Mouse (Mus musculus): ENCODE measurements at regions not wholly inside any gene's neighbourhood (a gene's known extent, or its start where the extent isn't known, plus 50 kb on each side); places are given as distances from the start of the nearest gene placed in this dataset.

DNA sequence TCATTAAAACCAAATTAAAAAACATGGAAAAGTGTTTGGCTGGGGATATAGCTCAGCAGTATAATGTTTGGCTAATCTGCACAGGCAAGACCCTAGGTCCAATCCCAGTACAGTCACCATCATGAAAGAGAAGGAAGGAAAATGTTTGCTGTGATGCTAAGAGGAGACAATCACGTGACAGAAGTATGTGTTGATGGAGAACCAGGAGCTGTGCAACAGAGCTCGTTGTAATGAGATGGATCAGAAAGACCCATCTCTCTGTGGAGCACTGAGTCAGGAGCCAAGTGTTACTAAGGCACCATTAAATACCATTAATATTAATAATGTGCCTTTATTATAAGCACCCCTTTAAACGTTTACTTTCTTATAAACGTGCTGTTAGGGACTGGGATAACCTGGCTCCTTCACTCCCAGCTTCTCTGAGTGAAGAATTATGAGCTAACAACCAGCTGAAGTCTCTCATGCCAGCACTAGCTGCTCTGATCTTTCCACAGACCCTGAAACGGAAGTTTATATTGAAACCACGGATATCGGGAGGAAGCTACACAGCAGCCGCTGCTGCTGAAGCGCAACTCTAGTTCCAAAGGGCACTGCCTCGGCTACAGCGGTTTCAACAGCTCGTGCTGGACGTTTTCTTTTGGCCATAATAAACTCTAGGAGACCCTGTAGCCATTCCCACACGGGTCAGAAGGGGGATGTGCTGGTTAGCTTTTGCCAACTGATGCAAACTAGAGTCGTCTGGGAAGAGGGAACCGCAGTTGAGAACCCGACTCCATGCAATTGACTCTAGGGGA, 167.7 kb downstream of the Tex36 start:
- no peak overlapping the region for H3K4me3 ChIP-seq
- no peak for ATAC-seq
- H3K36me3 ChIP-seq: no peaks in the 10 kb centered on the region
- H3K27me3 ChIP-seq (replicated peaks): no peaks in the 10 kb centered on the region
- H3K27ac ChIP-seq: no peak overlapping the region
- no peaks in the 10 kb centered on the region for H3K9me3 ChIP-seq (replicated peaks)
- no peak overlapping the region for H3K9ac ChIP-seq
- 49% methylated on average over 17 of the region's 17 CpGs for WGBS (ENCODE audit: insufficient replicate concordance)
- H3K4me2 ChIP-seq: no peak overlapping the region
- H3K4me1 ChIP-seq: no peaks in the 10 kb centered on the region; the same call in 1 of the 2 replicates

DNA sequence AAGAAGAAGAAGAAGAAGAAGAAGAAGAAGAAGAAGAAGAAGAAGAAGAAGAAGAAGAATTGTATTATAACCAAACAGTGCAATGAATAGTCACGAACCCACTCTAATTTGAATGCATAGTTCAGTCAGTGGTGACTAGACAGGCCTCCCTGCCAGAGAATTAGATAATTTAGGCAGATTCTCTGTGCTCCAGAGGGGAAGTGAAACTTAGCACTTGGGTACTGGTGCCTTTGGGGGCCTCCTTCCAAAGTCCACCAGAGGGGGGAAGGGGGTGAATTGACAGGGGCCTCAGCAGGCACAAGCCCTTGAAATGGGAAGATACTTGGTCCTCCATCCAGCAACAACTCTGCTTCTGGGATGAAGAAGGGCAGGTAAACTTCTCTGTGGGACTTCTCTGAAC, 169.6 kb downstream of the Tex36 start:
- WGBS (ENCODE audit: insufficient replicate concordance): 55% methylated on average over 1 of the region's 1 CpGs
- no peaks in the 10 kb centered on the region for H3K36me3 ChIP-seq
- no peak overlapping the region for H3K9ac ChIP-seq
- no peak overlapping the region for H3K4me3 ChIP-seq
- no peak for ATAC-seq
- no peaks in the 10 kb centered on the region for H3K9me3 ChIP-seq (replicated peaks)
- no peaks in the 10 kb centered on the region for H3K27me3 ChIP-seq (replicated peaks)
- H3K27ac ChIP-seq: no peak overlapping the region
- no peaks in the 10 kb centered on the region; the same call in 1 of the 2 replicates for H3K4me1 ChIP-seq
- H3K4me2 ChIP-seq: no peak overlapping the region

DNA sequence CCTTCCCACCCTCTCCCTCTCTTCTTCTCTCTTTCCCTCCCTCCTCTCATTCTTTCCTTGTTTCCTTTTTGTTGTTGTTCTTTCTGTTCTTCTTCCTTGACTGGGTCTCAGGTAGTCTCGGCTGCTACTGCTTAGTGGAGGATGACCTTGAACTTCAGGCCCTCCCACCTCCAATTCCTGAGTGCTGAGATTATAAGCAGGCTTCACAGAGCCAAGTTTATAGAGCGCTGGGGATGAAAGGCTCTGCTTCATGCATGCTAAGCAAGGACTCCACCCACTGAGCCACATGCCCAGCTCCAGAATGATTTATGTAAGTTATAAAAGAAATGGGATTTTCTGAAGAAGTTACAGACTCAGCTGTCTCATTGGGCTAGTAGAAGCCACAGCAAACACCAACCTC, 199.9 kb downstream of the Tex36 start:
- no peak for ATAC-seq
- WGBS (ENCODE audit: insufficient replicate concordance): 61% methylated on average over 2 of the region's 2 CpGs

DNA sequence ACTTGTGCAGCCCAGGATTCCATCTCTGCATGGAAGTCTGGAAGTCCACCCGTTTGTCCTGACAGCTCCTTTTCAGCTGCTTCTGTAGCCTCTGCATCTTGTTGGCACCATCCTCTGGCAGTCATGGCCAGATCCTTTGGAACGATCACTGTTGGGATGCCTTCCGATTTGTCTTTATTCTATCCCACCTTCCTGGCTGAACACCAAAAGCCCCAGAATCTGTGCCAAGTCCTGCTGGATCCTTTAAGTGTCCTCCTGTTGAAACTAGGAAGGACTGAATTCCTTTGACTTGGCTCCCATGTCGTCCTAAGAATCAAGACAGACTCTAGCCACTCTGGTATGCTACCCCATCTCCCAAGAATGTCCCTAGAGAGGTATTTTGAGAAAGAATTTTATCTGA, 201.3 kb downstream of the Tex36 start:
- H3K27me3 ChIP-seq (replicated peaks): no peaks in the 10 kb centered on the region
- H3K4me2 ChIP-seq: no peak overlapping the region
- no peaks in the 10 kb centered on the region for H3K4me1 ChIP-seq
- ATAC-seq: no peak
- WGBS (ENCODE audit: insufficient replicate concordance): 67% methylated on average over 4 of the region's 4 CpGs
- no peaks in the 10 kb centered on the region for H3K9me3 ChIP-seq (replicated peaks)
- no peaks in the 10 kb centered on the region for H3K36me3 ChIP-seq
- H3K9ac ChIP-seq: no peak overlapping the region
- H3K27ac ChIP-seq: no peak overlapping the region
- H3K4me3 ChIP-seq: no peak overlapping the region

More for the DNA sequence above, 199.9 kb downstream of the Tex36 start:
- Histone ChIP-seq H3K9me3 (replicated peaks) (no peaks in the 10 kb centered on the region), H3K4me2 (no peak overlapping the region), H3K4me3 (no peak overlapping the region), H3K27ac (no peak overlapping the region), H3K9ac (no peak overlapping the region), H3K27me3 (replicated peaks) (no peaks in the 10 kb centered on the region), H3K36me3 (no peaks in the 10 kb centered on the region), H3K4me1 (no peaks in the 10 kb centered on the region)

DNA sequence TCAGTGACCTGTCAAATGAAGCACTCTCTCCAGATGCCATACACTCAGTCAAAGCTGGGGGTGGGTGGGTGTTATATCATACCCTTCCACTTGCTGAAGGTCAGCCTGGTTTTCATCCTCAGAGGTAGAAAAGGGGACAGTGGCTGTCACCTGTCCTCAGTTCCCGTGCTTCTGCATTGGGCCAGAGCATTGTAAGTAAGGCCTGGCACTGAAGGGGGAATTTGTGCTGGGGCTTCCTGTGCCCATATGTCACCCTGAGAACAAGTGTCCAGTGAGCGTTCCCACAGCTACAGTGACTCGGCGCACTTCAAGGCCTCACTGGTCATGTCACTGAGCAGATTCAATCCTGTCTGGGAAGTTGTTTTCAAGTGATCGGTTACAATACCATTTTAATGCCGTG, 213.2 kb downstream of the Tex36 start:
- no peaks in the 10 kb centered on the region for H3K36me3 ChIP-seq
- no peak overlapping the region for H3K4me3 ChIP-seq
- no peaks in the 10 kb centered on the region for H3K27me3 ChIP-seq (replicated peaks)
- 68% methylated on average over 6 of the region's 6 CpGs for WGBS (ENCODE audit: insufficient replicate concordance)
- H3K9ac ChIP-seq: no peak overlapping the region
- no peak overlapping the region for H3K4me2 ChIP-seq
- no peaks in the 10 kb centered on the region for H3K9me3 ChIP-seq (replicated peaks)
- no peak for ATAC-seq
- H3K4me1 ChIP-seq: no peaks in the 10 kb centered on the region
- H3K27ac ChIP-seq: no peak overlapping the region

DNA sequence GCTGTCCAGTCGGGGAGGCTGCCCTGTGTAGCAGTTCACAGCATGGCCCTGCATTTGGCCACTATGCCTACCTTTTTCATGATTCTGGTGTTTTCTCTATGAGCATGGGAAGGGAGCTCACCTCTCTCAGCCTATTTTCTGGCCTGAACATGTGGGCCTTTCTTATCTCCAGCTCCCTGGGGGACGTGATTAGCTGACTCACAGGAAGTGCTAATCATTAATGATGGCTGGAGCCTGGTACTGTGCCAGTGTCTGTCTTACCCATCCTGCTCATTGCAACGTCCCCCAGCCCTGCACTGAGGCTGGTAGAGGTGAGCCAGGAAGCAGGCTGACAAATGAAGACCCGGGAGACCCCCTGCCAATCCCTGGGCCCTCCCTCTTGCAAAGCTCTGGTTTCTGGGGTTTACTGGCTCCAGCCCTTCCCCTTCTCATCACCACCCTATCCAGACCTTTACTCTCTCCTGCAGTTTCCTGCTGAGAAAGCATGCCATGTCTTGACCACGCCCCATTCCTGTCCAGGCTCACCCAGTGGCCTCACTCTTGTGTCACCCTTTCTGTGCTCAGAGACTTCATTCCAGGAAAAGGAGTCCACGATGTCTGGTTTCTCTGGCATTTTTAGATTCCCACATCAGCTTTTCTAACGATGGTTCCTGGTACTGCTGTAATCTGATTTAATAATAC, 219.8 kb downstream of the Tex36 start:
- no peak for ATAC-seq
- 28% methylated on average over 7 of the region's 7 CpGs for WGBS (ENCODE audit: insufficient replicate concordance)
- Histone ChIP-seq H3K4me1 (0 out of 2 replicates have a peak, but pooled peaks cover 4% of the 10 kb centered on the region), H3K4me3 (no peak overlapping the region), H3K9ac (no peak overlapping the region), H3K27me3 (replicated peaks) (no peaks in the 10 kb centered on the region), H3K9me3 (replicated peaks) (no peaks in the 10 kb centered on the region), H3K27ac (no peak overlapping the region), H3K4me2 (no peak overlapping the region), H3K36me3 (no peaks in the 10 kb centered on the region)

DNA sequence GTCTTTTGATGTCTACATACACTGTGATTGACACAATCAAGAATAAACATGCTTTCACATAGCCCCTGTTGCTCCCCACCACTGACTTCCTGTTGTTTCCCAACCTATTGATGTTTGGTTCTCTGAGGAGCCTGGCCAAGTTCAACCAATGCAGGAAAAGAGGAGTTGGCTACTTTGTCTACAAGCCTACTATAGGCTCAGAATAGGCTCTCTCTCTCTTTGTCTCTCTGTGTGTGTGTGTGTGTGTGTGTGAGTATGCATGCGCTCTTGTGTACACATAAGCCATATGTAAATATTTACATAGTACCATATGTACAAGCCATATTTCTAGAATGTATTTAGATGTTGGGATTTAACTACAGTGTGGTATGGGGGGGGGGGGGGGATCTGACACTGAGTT, 222.6 kb downstream of the Tex36 start:
- H3K27me3 ChIP-seq (replicated peaks): no peaks in the 10 kb centered on the region
- no peak overlapping the region for H3K9ac ChIP-seq
- no peak overlapping the region for H3K4me2 ChIP-seq
- no peak for ATAC-seq
- H3K27ac ChIP-seq: no peak overlapping the region
- H3K9me3 ChIP-seq (replicated peaks): no peaks in the 10 kb centered on the region
- H3K36me3 ChIP-seq: no peaks in the 10 kb centered on the region
- WGBS (ENCODE audit: insufficient replicate concordance): 77% methylated on average over 1 of the region's 1 CpGs
- H3K4me1 ChIP-seq: 0 out of 2 replicates have a peak, but pooled peaks cover 4% of the 10 kb centered on the region
- H3K4me3 ChIP-seq: no peak overlapping the region

DNA sequence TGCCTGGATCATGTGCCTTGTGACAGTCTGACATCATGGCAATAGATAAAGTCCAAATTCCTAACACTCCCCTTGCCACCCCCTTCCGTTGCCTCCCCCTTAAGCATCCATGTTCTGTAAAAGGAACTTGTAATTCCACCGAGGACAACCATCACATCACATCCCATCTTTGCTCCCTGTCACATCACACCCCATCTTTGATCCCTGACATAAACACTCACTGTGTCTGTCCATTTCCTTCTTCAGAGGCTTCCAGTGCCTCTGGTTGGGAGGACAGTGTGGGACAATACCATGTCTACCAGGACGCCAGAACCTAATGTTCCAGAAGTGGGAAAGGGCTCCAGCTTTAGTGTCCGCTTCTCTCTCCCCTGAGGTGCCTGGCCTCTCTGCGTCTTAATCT, 223.6 kb downstream of the Tex36 start:
- Histone ChIP-seq H3K27ac (no peak overlapping the region), H3K4me1 (0 out of 2 replicates have a peak, but pooled peaks cover 4% of the 10 kb centered on the region), H3K9me3 (replicated peaks) (no peaks in the 10 kb centered on the region), H3K4me2 (no peak overlapping the region), H3K4me3 (no peak overlapping the region), H3K9ac (no peak overlapping the region), H3K36me3 (no peaks in the 10 kb centered on the region), H3K27me3 (replicated peaks) (no peaks in the 10 kb centered on the region)
- ATAC-seq: no peak
- 59% methylated on average over 5 of the region's 5 CpGs for WGBS (ENCODE audit: insufficient replicate concordance)

DNA sequence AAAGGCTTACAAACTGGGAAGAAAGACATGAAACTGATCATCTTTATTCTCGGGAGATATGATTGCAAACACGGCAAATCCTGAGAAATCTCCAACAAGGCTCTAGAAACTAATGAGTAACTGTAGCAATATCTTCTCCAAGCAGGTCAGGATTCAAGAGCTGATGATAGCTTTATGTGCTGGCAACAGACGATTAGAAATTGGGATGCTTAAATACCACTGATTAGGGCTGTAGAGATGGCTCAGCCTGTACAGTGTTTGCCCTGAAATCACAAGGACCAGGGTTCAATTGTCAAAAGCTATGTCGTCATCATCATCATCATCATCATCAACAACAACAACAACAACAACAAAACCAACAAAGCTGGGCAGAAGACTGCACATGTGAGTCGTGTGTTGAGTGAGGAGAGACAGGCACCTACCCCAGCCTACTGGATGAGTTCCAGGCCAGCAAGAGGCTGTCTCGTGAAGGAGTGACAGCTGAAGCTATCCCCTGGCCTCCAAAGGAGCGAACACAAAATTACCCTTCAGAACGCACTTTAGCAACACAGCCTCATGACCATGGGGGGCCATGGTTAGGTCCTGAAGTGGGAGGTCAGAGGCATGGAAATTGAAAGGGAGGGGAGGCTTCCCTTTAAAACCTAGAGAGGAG, 225.0 kb downstream of the Tex36 start:
- Histone ChIP-seq H3K4me1 (no peaks in the 10 kb centered on the region), H3K9ac (no peak overlapping the region), H3K4me3 (no peak overlapping the region), H3K4me2 (no peak overlapping the region), H3K27me3 (replicated peaks) (no peaks in the 10 kb centered on the region), H3K9me3 (replicated peaks) (no peaks in the 10 kb centered on the region), H3K36me3 (no peaks in the 10 kb centered on the region), H3K27ac (no peak overlapping the region)
- no peak for ATAC-seq
- 63% methylated on average over 8 of the region's 8 CpGs for WGBS (ENCODE audit: insufficient replicate concordance)

DNA sequence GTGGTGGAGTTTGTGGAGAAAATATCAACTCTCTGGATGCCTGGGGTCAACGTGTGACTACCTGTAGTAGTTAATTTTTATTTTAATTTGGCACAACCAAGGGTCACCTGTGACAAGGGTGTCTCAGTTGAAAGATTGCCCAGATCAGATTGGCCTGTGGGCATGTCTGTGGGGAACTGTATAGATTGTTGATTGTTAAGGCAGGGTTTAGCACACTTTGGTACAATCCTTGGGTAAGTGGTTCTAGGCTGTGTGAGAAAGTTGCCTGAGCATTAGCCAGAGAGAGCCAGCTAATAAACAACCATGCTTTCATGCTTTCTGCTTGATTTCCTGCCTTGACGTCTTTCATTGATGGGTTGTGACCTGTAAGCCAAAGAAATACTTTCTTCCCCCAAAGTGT, 229.3 kb downstream of the Tex36 start:
- 55% methylated on average over 2 of the region's 2 CpGs for WGBS (ENCODE audit: insufficient replicate concordance)
- H3K36me3 ChIP-seq: no peaks in the 10 kb centered on the region

GRCm38 (mm10) chr7:133370542-133370941, 231.4 kb downstream of the Tex36 start:
- Histone ChIP-seq H3K36me3 (no peaks in the 10 kb centered on the region), H3K27ac (no peak overlapping the region), H3K4me2 (no peak overlapping the region), H3K9ac (no peak overlapping the region), H3K27me3 (replicated peaks) (no peaks in the 10 kb centered on the region), H3K9me3 (replicated peaks) (no peaks in the 10 kb centered on the region), H3K4me3 (no peak overlapping the region), H3K4me1 (no peaks in the 10 kb centered on the region)
- ATAC-seq: no peak
- WGBS (ENCODE audit: insufficient replicate concordance): 74% methylated on average over 5 of the region's 5 CpGs

More for the DNA sequence above, 229.3 kb downstream of the Tex36 start:
- H3K4me1 ChIP-seq: no peaks in the 10 kb centered on the region
- H3K9me3 ChIP-seq (replicated peaks): no peaks in the 10 kb centered on the region
- H3K27me3 ChIP-seq (replicated peaks): no peaks in the 10 kb centered on the region
- no peak overlapping the region for H3K4me3 ChIP-seq
- H3K4me2 ChIP-seq: no peak overlapping the region
- no peak for ATAC-seq
- H3K27ac ChIP-seq: no peak overlapping the region
- no peak overlapping the region for H3K9ac ChIP-seq

DNA sequence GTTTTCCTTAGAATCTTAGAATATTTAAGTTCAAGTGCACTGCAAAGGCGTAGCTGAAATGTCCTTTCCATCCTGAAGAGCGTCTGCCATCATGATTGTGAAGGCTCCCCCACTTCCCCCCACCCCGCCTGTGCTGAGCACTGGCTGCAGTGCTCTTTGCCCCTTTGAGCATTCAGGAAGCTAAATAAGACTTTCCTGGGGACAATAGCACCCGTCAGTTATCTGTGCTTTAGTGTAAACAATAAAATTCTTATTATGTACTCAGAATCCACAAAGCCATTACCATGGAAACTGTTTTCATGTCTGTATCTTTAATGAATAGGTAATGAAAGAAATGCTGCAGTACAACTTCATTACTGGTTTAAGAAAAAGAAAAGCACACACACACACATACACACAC, 237.4 kb downstream of the Tex36 start:
- 44% methylated on average over 4 of the region's 4 CpGs for WGBS (ENCODE audit: insufficient replicate concordance)

More for the DNA sequence above, 237.4 kb downstream of the Tex36 start:
- no peak overlapping the region for H3K9ac ChIP-seq
- no peaks in the 10 kb centered on the region for H3K27me3 ChIP-seq (replicated peaks)
- H3K9me3 ChIP-seq (replicated peaks): no peaks in the 10 kb centered on the region
- H3K4me3 ChIP-seq: no peak overlapping the region
- no peaks in the 10 kb centered on the region for H3K4me1 ChIP-seq
- no peaks in the 10 kb centered on the region for H3K36me3 ChIP-seq
- no peak for ATAC-seq
- H3K4me2 ChIP-seq: no peak overlapping the region
- no peak overlapping the region for H3K27ac ChIP-seq

Data from liver, embryonic 12.5 days (tissue).